Mouse (Mus musculus) thymus, adult 2 months (tissue): ENCODE data around the gene Nrp1. TPM values are rescaled to one million over a fixed set of nuclear protein-coding genes. Genes with fewer than 3 reads are reported as not detected.

Experiments used
- DNase-seq: peaks from one replicate; pipeline ENCODE4 v3.0.0; 2021
- H3K27ac ChIP-seq: fragments of 200-500 bp; 2 replicates; pipeline ENCODE4 v1.5.1; 2012; ENCODE audit warnings: low read length, control low read depth; ENCODE audit not compliant: control insufficient read depth, insufficient read depth
- H3K27me3 ChIP-seq: fragments of 200-500 bp; 2 replicates; pipeline ENCODE4 v1.6.1; 2012; ENCODE audit warnings: mild to moderate bottlenecking, low read length, moderate library complexity, mixed read lengths; ENCODE audit not compliant: control insufficient read depth, insufficient read depth
- H3K36me3 ChIP-seq: fragments of 200-500 bp; 2 replicates; pipeline ENCODE4 v1.6.1; 2012; ENCODE audit warnings: mild to moderate bottlenecking, low read length, moderate library complexity; ENCODE audit not compliant: control insufficient read depth, insufficient read depth
- H3K4me1 ChIP-seq: fragments of 200-500 bp; replicated peaks from 2 replicates; pipeline ENCODE4 v1.6.1; 2012; ENCODE audit warnings: low read length; ENCODE audit not compliant: control insufficient read depth, insufficient read depth
- H3K4me3 ChIP-seq: fragments of 200-500 bp; 2 replicates; pipeline ENCODE4 v1.5.1; 2012; ENCODE audit warnings: mild to moderate bottlenecking, low read length, control low read depth, moderate library complexity; ENCODE audit not compliant: control insufficient read depth, insufficient read depth
- CTCF ChIP-seq: fragments of 200-500 bp; IDR thresholded peaks from 2 replicates; pipeline ENCODE4 v1.5.1; 2012; ENCODE audit warnings: mild to moderate bottlenecking, control low read depth, low read length, moderate library complexity, borderline replicate concordance; ENCODE audit not compliant: control insufficient read depth, poor library complexity, insufficient read depth; ENCODE audit errors: extremely low read depth
- POLR2A ChIP-seq: fragments of 200-500 bp; IDR thresholded peaks from 2 replicates; pipeline ENCODE4 v1.6.1; 2012; ENCODE audit warnings: mild to moderate bottlenecking, low read length, control low read depth, moderate library complexity; ENCODE audit not compliant: control insufficient read depth, poor library complexity, insufficient read depth; ENCODE audit errors: extremely low read depth
- WGBS: fragments of 180-500 bp; shearing (Covaris S2); methylation state at CpG from one replicate; pipeline ENCODE4 v1.1.7; 2018; 5-methylcytosine and 5-hydroxymethylcytosine counted together
- polyA plus RNA-seq: library from polyadenylated mRNA; depleted of rRNA; stranded (reverse); fragments of >200 nt; gene quantifications from 2 replicates; pipeline ENCODE4 v1.2.3, GENCODE M21; 2012

Nrp1 gene
- polyA plus RNA-seq, 1 experiment, result 18.4 TPM

DNA sequence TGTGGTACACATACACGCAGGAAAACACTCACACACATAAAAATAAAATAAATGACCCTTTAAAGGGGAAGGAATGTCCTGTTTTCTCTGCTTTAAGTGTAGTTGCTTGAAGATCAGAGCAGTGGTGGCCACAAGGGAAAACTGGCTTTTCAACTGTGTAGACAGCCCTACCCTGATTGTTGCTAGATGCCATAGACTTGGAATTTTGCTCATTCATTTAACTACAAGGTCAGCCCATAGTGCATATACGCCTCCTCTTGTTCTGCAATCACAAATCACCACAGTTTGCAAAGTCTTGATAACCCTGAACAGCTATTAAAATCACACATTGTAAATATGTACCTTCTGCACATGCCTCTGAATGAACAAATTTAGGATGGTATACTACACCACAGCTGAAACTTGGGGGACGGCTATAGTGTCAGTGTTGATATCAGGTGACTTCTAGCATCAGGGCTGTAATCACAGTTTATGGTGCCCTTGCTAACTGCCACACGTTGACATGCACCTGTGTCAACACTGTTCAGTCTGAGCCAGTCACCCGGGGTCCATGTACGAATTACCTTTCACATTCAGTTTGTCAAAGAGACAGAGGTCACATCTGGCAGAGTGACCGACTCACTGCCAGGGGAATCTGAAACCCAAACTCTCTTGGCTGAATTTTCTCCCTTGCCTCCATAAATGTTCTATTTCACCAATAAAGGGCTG is 66.4 kb downstream of the Nrp1 start:
- no peaks in the 10 kb centered on the region; the same call in 1 of the 2 replicates for H3K4me1 ChIP-seq
- WGBS, result 95% methylated on average over 7 of the region's 7 CpGs
- peaks cover 9% of the 10 kb centered on the region for H3K36me3 ChIP-seq
- H3K27ac ChIP-seq, result no peak overlapping the region
- no peak overlapping the region for H3K4me3 ChIP-seq
- H3K27me3 ChIP-seq, result no peaks in the 10 kb centered on the region
- no peak for DNase-seq
- no peak for TF ChIP-seq POLR2A
- TF ChIP-seq CTCF, result no peak

GRCm38 (mm10) chr8:128427071-128427470 is 68.7 kb downstream of the Nrp1 start:
- H3K27me3 ChIP-seq, result no peaks in the 10 kb centered on the region
- WGBS, result 93% methylated on average over 3 of the region's 3 CpGs
- H3K4me3 ChIP-seq, result no peak overlapping the region
- H3K27ac ChIP-seq, result no peak overlapping the region
- H3K36me3 ChIP-seq, result peaks cover 5% of the 10 kb centered on the region; the same call in 1 of the 2 replicates
- no peak for TF ChIP-seq CTCF
- no peak for TF ChIP-seq POLR2A
- no peak for DNase-seq
- H3K4me1 ChIP-seq, result peaks cover under 1% of the 10 kb centered on the region; the same call in 1 of the 2 replicates

GRCm38 (mm10) chr8:128428971-128429370 is 70.6 kb downstream of the Nrp1 start:
- no peak for TF ChIP-seq CTCF
- no peak for TF ChIP-seq POLR2A
- Histone ChIP-seq H3K4me1 (peaks cover 2% of the 10 kb centered on the region; the same call in 1 of the 2 replicates), H3K4me3 (no peak overlapping the region), H3K36me3 (peaks cover 11% of the 10 kb centered on the region), H3K27me3 (no peaks in the 10 kb centered on the region), H3K27ac (no peak overlapping the region)
- DNase-seq, result no peak
- WGBS, result 91% methylated on average over 1 of the region's 1 CpGs

- no peak overlapping the region for H3K4me3 ChIP-seq
- H3K27me3 ChIP-seq, result no peaks in the 10 kb centered on the region
- no peak for TF ChIP-seq POLR2A
- no peak for TF ChIP-seq CTCF
- H3K4me1 ChIP-seq, result peaks cover 2% of the 10 kb centered on the region; the same call in 1 of the 2 replicates
- H3K36me3 ChIP-seq, result peaks cover 21% of the 10 kb centered on the region
- WGBS, result 93% methylated on average over 1 of the region's 1 CpGs
- no peak for DNase-seq
- no peak overlapping the region for H3K27ac ChIP-seq
Observed at GRCm38 (mm10) chr8:128431082-128431481, 72.7 kb downstream of the Nrp1 start.

GRCm38 (mm10) chr8:128435749-128436148 is 77.3 kb downstream of the Nrp1 start:
- WGBS, result 94% methylated on average over 4 of the region's 4 CpGs
- no peak for DNase-seq
- TF ChIP-seq CTCF (no peak), POLR2A (no peak)
- peaks cover 24% of the 10 kb centered on the region for H3K36me3 ChIP-seq
- H3K27me3 ChIP-seq, result no peaks in the 10 kb centered on the region
- no peak overlapping the region for H3K4me3 ChIP-seq
- H3K27ac ChIP-seq, result no peak overlapping the region
- peaks cover 2% of the 10 kb centered on the region; the same call in 1 of the 2 replicates for H3K4me1 ChIP-seq

DNA sequence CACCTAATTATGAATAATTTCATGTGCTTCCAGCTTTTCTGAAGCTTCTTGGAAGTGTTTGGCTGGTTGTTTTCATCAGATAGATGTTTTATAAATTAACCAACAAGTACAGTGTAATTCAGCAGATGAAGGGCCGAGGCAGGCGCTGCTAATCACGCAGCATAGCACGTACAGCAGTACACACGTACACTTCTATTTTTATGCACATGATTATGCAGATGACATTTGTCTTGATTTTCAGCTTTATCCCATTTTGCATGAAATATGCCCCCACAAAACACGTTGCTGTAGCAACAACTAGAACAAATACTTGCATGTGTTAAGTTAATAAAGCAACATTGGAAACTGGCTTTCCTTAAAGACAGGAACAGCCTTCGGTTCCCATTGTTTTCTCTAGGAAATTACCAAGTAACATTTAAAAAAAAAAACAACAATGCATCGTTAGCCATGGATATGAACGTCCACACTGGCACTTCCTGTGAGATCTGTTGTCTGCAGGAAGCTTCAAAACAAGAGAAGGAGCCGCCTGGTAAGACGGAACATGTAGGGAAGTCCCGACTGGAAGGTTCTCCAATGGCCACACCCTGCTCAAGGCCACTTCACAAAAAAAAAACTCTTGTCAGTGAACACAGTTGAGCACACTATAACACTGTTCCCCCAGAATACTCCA is 78.9 kb downstream of the Nrp1 start:
- Histone ChIP-seq H3K36me3 (peaks cover 24% of the 10 kb centered on the region), H3K4me1 (no peaks in the 10 kb centered on the region), H3K4me3 (no peak overlapping the region), H3K27me3 (no peaks in the 10 kb centered on the region), H3K27ac (no peak overlapping the region)
- 88% methylated on average over 12 of the region's 12 CpGs for WGBS
- no peak for DNase-seq
- no peak for TF ChIP-seq CTCF
- TF ChIP-seq POLR2A, result no peak

GRCm38 (mm10) chr8:128441407-128441806 is 83.0 kb downstream of the Nrp1 start:
- 0 out of 2 replicates have a peak, but pooled peaks cover 7% of the 10 kb centered on the region for H3K36me3 ChIP-seq

More at GRCm38 (mm10) chr8:128441407-128441806, 83.0 kb downstream of the Nrp1 start:
- no peaks in the 10 kb centered on the region for H3K4me1 ChIP-seq
- TF ChIP-seq POLR2A (no peak), CTCF (no peak)
- no peak for DNase-seq
- no peak overlapping the region for H3K4me3 ChIP-seq
- WGBS, result 96% methylated on average over 1 of the region's 1 CpGs
- no peaks in the 10 kb centered on the region for H3K27me3 ChIP-seq
- H3K27ac ChIP-seq, result no peak overlapping the region
